Mouse (Mus musculus) kidney, embryonic 14.5 days (tissue): Measurements from ENCODE around the gene Sptbn1. TPM values are rescaled to one million over a fixed set of nuclear protein-coding genes. Genes with fewer than 3 reads are reported as not detected.

ENCODE experiments used
- ATAC-seq: fragments of 200-750 bp; cut with Nextera tagmentation; 2 replicates; pipeline ENCODE4 v1.8.0; 2017; ENCODE audit warnings: moderate number of reproducible peaks, mild to moderate bottlenecking, moderate TSS enrichment, moderate library complexity; ENCODE audit not compliant: low FRiP score, low TSS enrichment
- H3K27ac ChIP-seq: fragments of 300-500 bp; sonication (generic); 2 replicates; pipeline ENCODE4 v1.5.1; 2014; ENCODE audit warnings: low read depth, mild to moderate bottlenecking, low read length, moderate library complexity, mixed read lengths
- H3K27me3 ChIP-seq: fragments of 300-500 bp; sonication (generic); 2 replicates; pipeline ENCODE4 v1.6.1; 2014; ENCODE audit warnings: mild to moderate bottlenecking, low read length; ENCODE audit not compliant: control insufficient read depth, insufficient read depth
- H3K36me3 ChIP-seq: fragments of 300-500 bp; sonication (generic); 2 replicates; pipeline ENCODE4 v1.6.1; 2014; ENCODE audit warnings: low read length, mixed read lengths; ENCODE audit not compliant: control insufficient read depth, insufficient read depth
- H3K4me1 ChIP-seq: fragments of 300-500 bp; sonication (generic); 2 replicates; pipeline ENCODE4 v1.6.1; 2014; ENCODE audit warnings: low read length, mixed read lengths; ENCODE audit not compliant: control insufficient read depth, insufficient read depth
- H3K4me2 ChIP-seq: fragments of 300-500 bp; sonication (generic); replicated peaks from 2 replicates; pipeline ENCODE4 v1.6.1; 2014; ENCODE audit warnings: low read depth, mild to moderate bottlenecking, low read length
- H3K4me3 ChIP-seq: fragments of 300-500 bp; sonication (generic); 2 replicates; pipeline ENCODE4 v1.5.1; 2014; ENCODE audit warnings: mild to moderate bottlenecking, low read length
- H3K9ac ChIP-seq: fragments of 300-500 bp; sonication (generic); 2 replicates; pipeline ENCODE4 v1.6.1; 2014; ENCODE audit warnings: low read depth, mild to moderate bottlenecking, low read length, moderate library complexity
- H3K9me3 ChIP-seq: fragments of 300-500 bp; sonication (generic); 2 replicates; pipeline ENCODE4 v1.6.1; 2016; ENCODE audit warnings: low read length; ENCODE audit not compliant: control insufficient read depth
- WGBS: fragments of 180-500 bp; shearing (Covaris S2); extraction: QIAGEN DNeasy Blood & Tissue Kit; methylation state at CpG from one replicate; pipeline ENCODE4 v1.1.7; 2014; 5-methylcytosine and 5-hydroxymethylcytosine counted together
- polyA plus RNA-seq: library from polyadenylated mRNA; unstranded; fragments of >200 nt; fragmentation: Nextera tagmentation; extraction: Ambion mirVana; gene quantifications from 2 replicates; pipeline ENCODE4 v1.2.1, GENCODE M21; 2014

The Sptbn1 gene
- polyA plus RNA-seq, 1 experiment from 2014 or later: 129 TPM

DNA sequence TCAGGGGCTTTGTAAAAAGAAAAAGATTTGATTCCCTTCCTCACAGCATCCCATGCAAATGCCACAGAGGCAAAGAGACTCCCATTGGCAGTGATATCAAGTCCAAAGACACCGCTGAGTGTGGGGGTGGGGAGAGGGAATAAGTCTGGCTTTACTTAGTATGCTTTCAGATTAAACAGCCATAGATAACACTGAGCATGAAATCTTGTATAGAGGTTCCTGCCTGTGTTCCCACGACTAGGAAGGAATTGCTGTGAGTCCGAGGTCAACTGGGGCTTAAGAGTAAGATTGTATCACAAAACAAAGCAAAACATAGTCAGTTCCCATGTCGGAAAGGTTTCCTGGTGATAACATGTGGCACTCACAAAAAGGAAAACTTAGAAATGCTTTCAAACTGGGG is 136.3 kb downstream of the Sptbn1 start:
- 79% methylated on average over 4 of the region's 4 CpGs for WGBS
- no peak for ATAC-seq
- Histone ChIP-seq H3K27ac (no peak overlapping the region), H3K4me1 (no peaks in the 10 kb centered on the region), H3K4me3 (no peak overlapping the region), H3K9ac (no peak overlapping the region), H3K36me3 (peaks cover 90% of the 10 kb centered on the region), H3K4me2 (no peak overlapping the region), H3K27me3 (no peaks in the 10 kb centered on the region), H3K9me3 (no peaks in the 10 kb centered on the region)

DNA sequence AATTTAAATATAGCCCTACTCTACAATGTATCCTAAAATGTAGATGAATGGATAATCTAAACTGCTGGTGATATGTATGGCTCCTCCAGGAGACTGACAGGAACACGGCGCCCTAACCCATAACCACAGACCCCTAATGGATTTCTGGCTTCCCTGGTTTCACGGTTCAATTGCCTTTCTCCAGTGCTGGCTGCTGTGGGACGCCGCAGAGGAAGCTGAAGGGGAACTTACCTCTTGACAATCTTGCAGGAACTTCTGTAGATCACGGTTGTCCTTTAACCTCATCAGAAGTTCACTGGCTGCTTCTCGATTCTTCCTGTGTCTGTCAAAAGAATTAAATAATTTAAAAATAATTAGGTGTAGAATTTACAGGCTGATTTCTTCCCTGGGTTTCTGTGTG is 138.6 kb downstream of the Sptbn1 start:
- Histone ChIP-seq H3K9me3 (no peaks in the 10 kb centered on the region), H3K4me2 (no peak overlapping the region), H3K27ac (no peak overlapping the region), H3K27me3 (no peaks in the 10 kb centered on the region), H3K9ac (no peak overlapping the region), H3K4me3 (no peak overlapping the region), H3K4me1 (no peaks in the 10 kb centered on the region), H3K36me3 (peaks cover 90% of the 10 kb centered on the region)
- no peak for ATAC-seq
- WGBS: 86% methylated on average over 7 of the region's 7 CpGs

DNA sequence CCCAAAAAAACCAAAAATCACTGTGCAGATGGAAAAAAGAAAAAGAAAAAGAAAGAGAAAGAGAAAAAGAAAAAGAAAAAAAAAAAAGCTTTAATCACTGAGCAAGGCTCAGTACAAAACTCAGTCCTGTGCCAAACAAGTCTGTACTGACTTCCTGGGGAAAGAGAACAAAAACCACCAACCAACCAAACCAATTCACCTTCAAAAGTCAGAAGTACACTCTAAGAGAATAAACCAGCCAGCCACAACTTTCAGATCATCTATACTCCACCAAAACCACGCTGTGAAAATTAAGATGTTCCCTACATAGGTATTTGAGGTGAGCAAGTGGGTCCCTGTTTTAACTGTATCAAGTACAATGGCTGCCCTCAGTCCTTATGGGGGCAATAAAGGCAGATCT is 141.1 kb downstream of the Sptbn1 start:
- no peak for ATAC-seq
- 89% methylated on average over 1 of the region's 1 CpGs for WGBS
- H3K36me3 ChIP-seq: peaks cover 93% of the 10 kb centered on the region
- no peak overlapping the region for H3K4me3 ChIP-seq
- H3K27ac ChIP-seq: no peak overlapping the region
- H3K4me2 ChIP-seq: no peak overlapping the region
- no peaks in the 10 kb centered on the region for H3K9me3 ChIP-seq
- H3K9ac ChIP-seq: no peak overlapping the region
- H3K4me1 ChIP-seq: no peaks in the 10 kb centered on the region
- no peaks in the 10 kb centered on the region for H3K27me3 ChIP-seq

DNA sequence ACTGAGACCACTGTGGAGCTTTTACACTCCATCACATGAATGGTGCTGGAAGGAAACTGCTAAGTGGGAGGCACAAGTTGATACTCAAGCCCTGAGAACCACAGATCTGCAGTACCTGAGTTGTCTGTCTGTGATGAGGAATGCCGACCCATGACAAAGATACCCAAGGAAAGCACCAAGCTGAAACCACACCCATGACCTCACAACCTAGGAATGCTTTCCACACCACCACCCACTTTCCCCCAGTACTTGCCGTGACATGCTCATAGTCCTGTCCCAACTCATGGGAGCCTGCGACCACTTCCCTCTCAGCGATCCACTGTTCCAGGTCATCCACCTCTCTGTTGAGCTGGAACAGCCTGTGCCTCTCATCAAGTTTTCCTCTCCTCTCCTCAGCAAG is 149.9 kb downstream of the Sptbn1 start:
- WGBS: 93% methylated on average over 4 of the region's 4 CpGs
- Histone ChIP-seq H3K27me3 (no peaks in the 10 kb centered on the region), H3K36me3 (peaks cover 92% of the 10 kb centered on the region), H3K27ac (no peak overlapping the region), H3K4me2 (no peak overlapping the region), H3K9me3 (no peaks in the 10 kb centered on the region), H3K9ac (no peak overlapping the region), H3K4me1 (no peaks in the 10 kb centered on the region), H3K4me3 (no peak overlapping the region)
- ATAC-seq: no peak

DNA sequence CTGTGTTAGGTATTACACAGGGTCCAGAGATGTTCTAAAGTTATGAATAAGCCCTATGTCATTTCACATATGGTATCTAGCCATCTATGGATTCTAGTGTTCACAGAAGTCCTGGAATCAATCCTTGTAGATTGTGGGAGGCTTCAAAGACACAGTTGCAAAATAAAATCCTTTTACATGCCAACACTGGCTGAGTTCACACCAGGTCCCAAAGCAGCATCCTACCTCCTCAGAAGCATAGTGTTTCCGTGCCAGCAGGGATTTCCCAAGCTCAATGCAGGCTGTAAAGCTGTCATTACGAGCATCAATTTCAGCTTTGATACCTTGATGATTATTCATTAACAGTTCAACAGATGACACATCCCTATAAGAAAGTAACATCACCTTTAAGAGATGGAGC is 154.3 kb downstream of the Sptbn1 start:
- Histone ChIP-seq H3K27ac (no peak overlapping the region), H3K9me3 (no peaks in the 10 kb centered on the region), H3K4me1 (no peaks in the 10 kb centered on the region), H3K9ac (no peak overlapping the region), H3K36me3 (peaks cover 91% of the 10 kb centered on the region), H3K4me3 (no peak overlapping the region), H3K27me3 (no peaks in the 10 kb centered on the region), H3K4me2 (no peak overlapping the region)
- WGBS: 51% methylated on average over 2 of the region's 2 CpGs
- no peak for ATAC-seq

DNA sequence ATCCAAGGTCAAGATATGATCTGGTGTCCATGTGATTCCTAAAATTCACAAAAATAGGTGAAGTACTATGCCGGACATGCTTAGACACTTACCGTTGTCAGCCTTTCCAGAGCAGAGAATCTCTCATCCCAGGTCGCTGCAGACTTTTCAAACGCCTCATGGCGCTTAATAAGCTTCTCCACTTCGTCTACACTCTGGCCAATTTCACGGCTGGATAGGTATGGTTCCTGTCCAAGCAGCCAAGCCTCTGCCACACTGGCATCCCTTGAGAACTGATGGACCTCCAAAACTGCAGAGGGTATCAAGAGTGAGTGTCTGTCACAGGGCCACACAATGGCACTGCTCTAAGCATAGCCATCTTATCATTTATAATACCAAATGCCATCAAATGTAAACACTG is 157.3 kb downstream of the Sptbn1 start:
- WGBS: 86% methylated on average over 7 of the region's 7 CpGs
- no peaks in the 10 kb centered on the region for H3K27me3 ChIP-seq
- no peak overlapping the region for H3K4me2 ChIP-seq
- H3K9ac ChIP-seq: no peak overlapping the region
- H3K36me3 ChIP-seq: peaks cover 86% of the 10 kb centered on the region
- no peak overlapping the region for H3K4me3 ChIP-seq
- no peak for ATAC-seq
- H3K27ac ChIP-seq: no peak overlapping the region
- H3K9me3 ChIP-seq: no peaks in the 10 kb centered on the region
- H3K4me1 ChIP-seq: no peaks in the 10 kb centered on the region

DNA sequence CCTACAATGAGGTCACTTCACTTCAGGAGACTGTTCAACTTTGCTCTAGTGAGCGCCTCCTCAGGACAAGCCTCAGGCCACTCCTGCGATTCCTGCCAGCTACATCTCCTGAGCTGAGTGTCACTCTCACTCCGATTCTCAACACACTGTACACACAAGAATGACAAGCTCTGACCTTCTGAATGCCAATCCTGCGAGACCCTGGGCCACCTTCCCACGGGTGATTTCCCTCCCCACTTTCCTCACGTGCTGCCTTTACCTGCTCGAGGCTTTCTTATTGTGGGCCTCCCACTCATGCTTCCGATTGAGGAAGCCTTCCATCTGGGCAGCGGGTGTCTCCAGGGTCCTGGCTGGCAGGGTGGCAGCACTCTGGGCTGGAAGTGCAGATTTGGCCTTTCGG is 163.8 kb downstream of the Sptbn1 start:
- Histone ChIP-seq H3K9ac (no peak overlapping the region), H3K27me3 (no peaks in the 10 kb centered on the region), H3K27ac (no peak overlapping the region), H3K36me3 (peaks cover 92% of the 10 kb centered on the region), H3K4me1 (no peaks in the 10 kb centered on the region), H3K4me2 (no peak overlapping the region), H3K9me3 (no peaks in the 10 kb centered on the region), H3K4me3 (no peak overlapping the region)
- ATAC-seq: no peak
- WGBS: 89% methylated on average over 10 of the region's 10 CpGs

DNA sequence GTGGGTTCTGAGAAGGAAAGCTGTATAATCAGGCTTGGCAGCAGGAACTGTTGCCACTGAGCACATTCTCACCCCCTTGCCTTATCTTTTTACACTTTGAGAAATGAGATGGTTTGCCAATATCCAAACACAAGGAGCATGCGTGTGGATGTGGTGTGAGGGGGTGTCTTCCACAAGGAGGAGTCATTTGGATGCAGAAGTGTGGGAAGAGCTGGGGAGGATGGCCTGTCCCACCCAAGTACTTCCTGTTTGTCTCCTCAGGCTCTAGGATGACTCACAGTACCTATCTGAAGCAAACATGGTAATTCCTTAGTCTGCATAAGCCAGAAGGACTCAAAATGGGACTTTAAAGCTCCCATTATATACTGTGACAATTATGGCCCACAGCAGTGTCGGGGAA is 165.4 kb downstream of the Sptbn1 start:
- peaks cover 89% of the 10 kb centered on the region for H3K36me3 ChIP-seq
- 90% methylated on average over 2 of the region's 2 CpGs for WGBS
- H3K4me2 ChIP-seq: no peak overlapping the region
- ATAC-seq: no peak
- H3K27me3 ChIP-seq: no peaks in the 10 kb centered on the region
- no peaks in the 10 kb centered on the region for H3K9me3 ChIP-seq
- H3K27ac ChIP-seq: no peak overlapping the region
- no peak overlapping the region for H3K4me3 ChIP-seq
- no peak overlapping the region for H3K9ac ChIP-seq
- no peaks in the 10 kb centered on the region for H3K4me1 ChIP-seq

DNA sequence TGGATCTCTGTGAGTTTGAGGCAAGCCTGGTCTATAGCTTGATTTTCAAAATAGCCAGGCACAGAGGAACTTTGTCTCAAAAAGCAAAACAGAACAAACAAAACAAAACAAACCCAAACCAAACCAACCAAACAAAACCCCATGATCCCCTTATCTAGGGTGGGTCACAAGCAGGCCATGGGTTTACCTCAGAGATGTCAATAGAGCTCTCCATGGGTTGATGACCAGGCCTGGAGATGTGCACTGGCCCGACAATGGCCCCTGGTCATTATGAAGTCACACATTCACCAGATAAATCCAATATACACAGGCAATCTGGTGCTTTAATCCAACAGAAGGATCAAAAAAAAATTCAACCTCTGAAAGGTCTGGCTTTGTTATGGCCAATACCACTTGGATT is 166.2 kb downstream of the Sptbn1 start:
- WGBS: 96% methylated on average over 1 of the region's 1 CpGs
- H3K27ac ChIP-seq: no peak overlapping the region
- H3K9me3 ChIP-seq: no peaks in the 10 kb centered on the region
- H3K4me1 ChIP-seq: no peaks in the 10 kb centered on the region
- H3K9ac ChIP-seq: no peak overlapping the region
- no peaks in the 10 kb centered on the region for H3K27me3 ChIP-seq
- no peak overlapping the region for H3K4me2 ChIP-seq
- peaks cover 92% of the 10 kb centered on the region for H3K36me3 ChIP-seq
- no peak for ATAC-seq
- H3K4me3 ChIP-seq: no peak overlapping the region

DNA sequence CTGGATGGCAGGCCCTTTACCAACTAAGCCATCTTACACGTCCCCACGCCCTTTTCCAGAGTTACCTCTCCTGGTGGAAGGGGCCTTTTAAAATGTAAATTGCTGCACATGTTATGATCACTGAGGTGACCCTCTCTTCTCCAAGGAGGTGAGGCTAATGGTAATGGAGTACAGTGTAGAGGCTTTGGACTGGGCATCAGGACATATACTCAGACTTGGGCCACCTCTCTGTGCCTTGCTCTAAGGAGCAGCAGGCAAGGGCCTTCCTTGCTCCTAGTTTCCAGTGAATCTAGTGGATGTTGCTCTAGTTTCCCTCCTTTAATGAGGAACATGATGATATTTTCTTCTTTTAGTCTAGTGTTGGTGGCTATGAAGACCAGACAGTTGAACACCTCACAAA is 166.8 kb downstream of the Sptbn1 start:
- H3K4me3 ChIP-seq: no peak overlapping the region
- H3K4me1 ChIP-seq: no peaks in the 10 kb centered on the region
- no peaks in the 10 kb centered on the region for H3K27me3 ChIP-seq
- H3K4me2 ChIP-seq: no peak overlapping the region
- H3K9me3 ChIP-seq: no peaks in the 10 kb centered on the region
- H3K36me3 ChIP-seq: peaks cover 86% of the 10 kb centered on the region
- WGBS: 93% methylated on average over 2 of the region's 2 CpGs
- no peak overlapping the region for H3K27ac ChIP-seq
- H3K9ac ChIP-seq: no peak overlapping the region
- ATAC-seq: no peak
